Mouse (Mus musculus): ENCODE data around the gene Entr1.

GRCm38 (mm10) chr2:26359983-26360382 is 29.1 kb downstream of the Entr1 start:
- TF ChIP-seq POLR2A (IDR thresholded peaks at IDR 0.05; ENCODE audit: control insufficient read depth, low read depth, low read length) (no peak), CTCF (IDR thresholded peaks at IDR 0.05; ENCODE audit: control insufficient read depth, insufficient read depth, insufficient replicate concordance, low read depth, low read length) (no peak)
